Mouse (Mus musculus): Measurements from ENCODE around the gene Lbx1.

DNA sequence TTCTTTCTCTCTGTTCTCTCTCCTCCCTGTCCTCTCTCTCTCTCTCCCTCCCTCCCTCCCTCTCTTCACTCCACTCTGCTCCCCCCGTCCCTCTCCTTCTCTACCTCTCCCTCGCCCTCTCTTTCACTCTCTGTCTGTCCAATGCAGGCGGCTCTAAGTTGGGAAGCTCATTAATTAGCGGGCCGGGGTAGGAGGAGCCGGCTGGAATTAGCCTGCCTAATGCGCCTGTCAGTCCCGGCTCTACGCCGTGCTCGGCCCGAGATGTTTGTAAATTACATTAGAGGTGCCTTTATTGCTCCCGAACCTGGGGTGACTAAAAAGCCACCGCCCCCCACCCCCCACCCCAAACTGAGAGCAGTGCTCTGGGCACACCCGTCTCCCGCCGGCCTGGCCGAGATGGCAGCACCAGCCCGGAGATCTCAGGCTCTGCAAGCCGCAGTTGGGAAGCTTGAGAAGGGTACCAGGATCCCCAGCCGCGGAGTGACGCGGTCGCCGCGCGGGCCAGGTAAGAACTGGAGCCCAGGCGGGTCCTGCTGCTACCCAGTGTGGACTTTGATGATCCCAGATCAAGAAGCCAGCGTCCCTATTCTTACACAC lies at the start of gene Lbx1:
- no peak for TF ChIP-seq CTCF (IDR thresholded peaks at IDR 0.05; ENCODE audit: low read depth, low read length)
- no peak for TF ChIP-seq GATA1 (IDR thresholded peaks at IDR 0.05; ENCODE audit: borderline replicate concordance, low read length)
- no peak for TF ChIP-seq TAL1 (conservative IDR thresholded peaks at IDR 0.05; ENCODE audit: low read depth, low read length)
